Mouse (Mus musculus) kidney, adult 18-20 months (tissue): Measurements from ENCODE around the gene Abi1.
A peak's percentile ranks its signal among the peaks of the same experiment; 100 is the strongest.
"Not testable (repeated sequence)": the region's sequence is repeated elsewhere in the genome, so short reads cannot be mapped to it uniquely, and the experiment has no call there.

Experiments used
- DNase-seq: peaks from one replicate; pipeline ENCODE4 v3.0.0; 2021

Gene Abi1

GRCm38 (mm10) chr2:23028826-23029225 is 11.2 kb downstream of the Abi1 start:
- no peak for DNase-seq

- no peak for DNase-seq
These were observed 13.7 kb downstream of the Abi1 start for GRCm38 (mm10) chr2:23026379-23026778.

GRCm38 (mm10) chr2:23023714-23024282 is 16.2 kb downstream of the Abi1 start:
- no peak for DNase-seq

- no peak for DNase-seq
These were observed 17.0 kb downstream of the Abi1 start for GRCm38 (mm10) chr2:23023023-23023422.

GRCm38 (mm10) chr2:23021721-23022120 is 18.3 kb downstream of the Abi1 start:
- DNase-seq, result no peak

GRCm38 (mm10) chr2:23021320-23021719 is 18.7 kb downstream of the Abi1 start:
- DNase-seq, result no peak

GRCm38 (mm10) chr2:23019170-23019569 is 20.9 kb downstream of the Abi1 start:
- no peak for DNase-seq

GRCm38 (mm10) chr2:23016121-23016520 is 23.9 kb downstream of the Abi1 start:
- DNase-seq, result no peak

- no peak for DNase-seq
These were observed 24.7 kb downstream of the Abi1 start for GRCm38 (mm10) chr2:23015335-23015734.

- not testable (repeated sequence) for DNase-seq
These were observed 25.1 kb downstream of the Abi1 start for GRCm38 (mm10) chr2:23014935-23015334.

- no peak for DNase-seq
These were observed 31.8 kb downstream of the Abi1 start for GRCm38 (mm10) chr2:23008256-23008655.

GRCm38 (mm10) chr2:23007577-23007976 is 32.5 kb downstream of the Abi1 start:
- DNase-seq, result no peak

- DNase-seq, result no peak
These were observed 32.9 kb downstream of the Abi1 start for GRCm38 (mm10) chr2:23007149-23007548.

GRCm38 (mm10) chr2:23006219-23006618 is 33.8 kb downstream of the Abi1 start:
- DNase-seq, result no peak

- DNase-seq, result no peak
These were observed 37.4 kb downstream of the Abi1 start for GRCm38 (mm10) chr2:23002637-23003036.

GRCm38 (mm10) chr2:22999620-23000019 is 40.4 kb downstream of the Abi1 start:
- DNase-seq, result no peak

GRCm38 (mm10) chr2:22998804-22999203 is 41.2 kb downstream of the Abi1 start:
- no peak for DNase-seq

- no peak for DNase-seq
These were observed 42.0 kb downstream of the Abi1 start for GRCm38 (mm10) chr2:22998015-22998414.

GRCm38 (mm10) chr2:22996071-22996470 is 44.0 kb downstream of the Abi1 start:
- DNase-seq, result no peak

- peak; percentile 13 for DNase-seq
These were observed 53.9 kb downstream of the Abi1 start for GRCm38 (mm10) chr2:22985973-22986657.

GRCm38 (mm10) chr2:22977387-22977973 is 62.6 kb downstream of the Abi1 start:
- DNase-seq, result no peak

- no peak for DNase-seq
These were observed 77.1 kb downstream of the Abi1 start for GRCm38 (mm10) chr2:22962970-22963369.

- DNase-seq, result no peak
These were observed 77.8 kb downstream of the Abi1 start for GRCm38 (mm10) chr2:22962242-22962641.

GRCm38 (mm10) chr2:22961681-22962080 is 78.4 kb downstream of the Abi1 start:
- no peak for DNase-seq
